Mouse (Mus musculus): ENCODE results near the gene Tmem8b.
A peak's percentile ranks its signal among the peaks of the same experiment; 100 is the strongest.

Tmem8b gene

DNA sequence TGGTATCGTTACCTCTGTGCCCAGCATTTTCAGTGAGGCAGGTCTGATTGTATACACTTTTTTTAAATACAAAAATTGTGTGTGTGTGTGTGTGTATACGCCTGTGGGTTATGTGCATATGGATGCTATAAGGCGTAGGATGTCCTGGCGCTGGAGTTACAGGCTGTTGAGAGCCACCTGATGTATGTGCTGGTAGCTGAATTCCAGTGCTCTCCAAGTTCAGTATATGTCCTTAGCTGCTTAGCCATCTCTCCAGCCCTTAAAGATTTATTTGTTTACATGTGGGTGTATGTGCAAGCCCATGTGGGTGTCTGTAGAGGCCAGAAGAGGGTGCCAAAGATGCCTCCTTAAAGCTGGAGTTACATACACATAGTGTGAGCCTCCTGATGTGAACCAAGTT is 11.6 kb upstream of the Tmem8b start:
- no peak for DNase-seq

DNA sequence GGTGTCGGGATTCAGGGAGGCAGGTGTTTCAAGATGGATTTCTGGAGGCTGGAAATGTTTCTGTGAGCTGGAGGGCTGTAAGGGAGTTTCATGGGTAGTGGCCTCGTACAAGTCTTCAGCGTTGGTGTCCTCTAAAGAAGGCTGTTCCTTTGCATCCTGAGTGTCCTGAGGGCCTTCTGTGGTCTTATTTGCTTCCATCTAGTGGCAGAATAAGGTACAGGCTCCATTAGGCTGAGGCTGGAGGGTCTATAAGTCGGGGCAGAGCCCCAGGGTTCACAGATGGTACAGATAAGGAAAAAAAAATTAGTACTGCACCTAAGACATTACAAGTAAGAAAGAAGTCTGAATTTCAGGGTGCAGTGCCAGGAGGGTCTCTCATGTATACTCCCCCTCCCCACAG is 2.4 kb upstream of the Tmem8b start:
- peak; percentile 40 for DNase-seq

DNA sequence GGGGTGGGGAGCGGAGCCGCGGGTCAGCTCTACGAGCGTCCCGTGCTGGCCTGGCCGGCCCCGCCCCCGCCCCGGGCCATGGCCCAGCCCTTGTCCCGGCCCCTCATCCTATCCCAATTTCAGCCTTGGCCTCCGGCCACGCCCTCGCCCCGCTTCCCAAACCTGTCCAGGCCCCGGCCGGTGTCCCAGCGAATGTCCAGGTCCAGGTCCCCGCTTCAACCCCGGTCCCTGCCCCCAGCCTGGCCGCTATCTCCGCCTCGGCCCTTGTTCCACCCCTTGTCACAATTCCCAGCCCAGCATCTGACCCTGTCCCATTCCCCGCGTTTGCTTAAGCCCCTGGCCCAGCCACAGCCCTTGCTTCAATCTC is 640 bp downstream of the Tmem8b start:
- no peak for DNase-seq

DNA sequence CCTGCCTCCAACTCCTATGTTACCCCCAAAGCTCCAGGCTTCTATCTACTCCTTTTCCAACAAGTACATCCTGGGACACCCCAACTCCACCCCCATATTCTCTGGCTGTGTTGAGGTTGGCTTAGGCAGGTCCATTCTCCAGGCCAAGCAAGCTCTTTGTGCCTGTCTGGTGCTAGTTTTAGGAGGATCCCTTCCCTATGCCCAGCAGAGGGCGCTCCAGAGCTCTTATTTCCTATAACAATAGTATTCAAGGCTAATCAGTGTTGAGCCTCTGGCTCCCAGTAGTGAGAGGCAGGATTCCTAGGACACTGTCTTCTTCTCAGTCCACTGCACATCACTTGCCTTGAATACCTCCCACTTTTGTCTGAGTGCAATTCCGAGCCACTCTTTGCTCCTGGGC is 3.3 kb downstream of the Tmem8b start:
- DNase-seq, result peak; percentile 91

DNA sequence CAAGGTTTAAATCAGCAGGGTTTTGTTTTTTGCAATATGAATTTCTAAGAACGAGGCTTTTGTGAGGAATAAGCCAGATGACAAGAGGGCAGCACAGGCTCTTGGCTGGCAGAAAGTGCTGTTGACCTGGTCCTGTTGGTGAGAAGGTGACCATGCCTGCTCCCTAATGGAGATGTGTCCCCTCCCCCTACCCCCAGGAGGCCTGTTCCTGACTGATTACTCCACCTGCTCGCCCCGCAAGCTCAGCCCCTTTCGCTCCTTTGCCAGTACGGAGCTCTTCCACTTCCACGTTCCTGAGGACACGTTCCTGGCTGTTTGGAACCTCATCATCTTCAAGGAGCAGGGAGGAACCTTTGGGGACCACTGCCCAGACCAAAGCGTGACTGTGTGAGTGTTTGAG is 4.9 kb downstream of the Tmem8b start:
- no peak for DNase-seq

DNA sequence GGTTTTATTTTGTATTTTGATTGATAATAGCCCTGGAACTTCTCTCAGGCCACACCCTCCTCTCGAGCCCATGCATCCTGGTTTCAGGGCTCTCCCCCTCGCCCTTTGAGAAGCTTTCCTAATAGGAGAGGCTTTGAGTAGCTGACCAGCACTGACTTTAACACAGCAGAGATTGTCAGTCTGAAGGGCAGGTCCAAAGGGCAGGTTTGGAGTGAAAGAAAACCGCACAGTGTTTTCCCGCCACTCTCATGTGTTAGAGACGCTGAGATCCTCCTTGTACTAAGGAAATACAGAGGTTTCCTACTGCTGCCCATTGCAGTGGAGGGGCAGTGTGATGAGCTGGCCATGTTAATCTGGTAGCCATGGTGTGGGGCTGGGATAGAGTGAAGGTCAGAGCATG is 6.2 kb downstream of the Tmem8b start:
- DNase-seq, result no peak

DNA sequence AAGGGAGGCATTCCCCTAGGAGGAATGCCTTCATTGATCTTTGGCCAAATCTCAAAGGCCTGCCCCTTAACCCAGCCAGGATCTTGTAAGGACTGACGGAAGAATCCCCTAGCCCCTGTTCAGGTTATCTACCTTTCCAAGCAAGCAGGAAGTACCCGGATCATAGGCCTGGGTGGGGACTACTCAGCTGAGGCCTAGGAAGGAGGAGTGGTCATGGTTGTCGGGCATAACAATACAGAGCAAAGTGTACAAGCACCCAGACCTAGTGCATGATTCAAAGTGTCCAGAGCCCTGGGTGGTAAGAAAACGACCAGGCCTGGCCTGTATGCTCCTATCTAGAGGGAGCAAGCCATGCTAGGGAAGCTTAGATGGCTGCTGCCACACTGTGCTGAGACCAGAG is 6.8 kb downstream of the Tmem8b start:
- no peak for DNase-seq

DNA sequence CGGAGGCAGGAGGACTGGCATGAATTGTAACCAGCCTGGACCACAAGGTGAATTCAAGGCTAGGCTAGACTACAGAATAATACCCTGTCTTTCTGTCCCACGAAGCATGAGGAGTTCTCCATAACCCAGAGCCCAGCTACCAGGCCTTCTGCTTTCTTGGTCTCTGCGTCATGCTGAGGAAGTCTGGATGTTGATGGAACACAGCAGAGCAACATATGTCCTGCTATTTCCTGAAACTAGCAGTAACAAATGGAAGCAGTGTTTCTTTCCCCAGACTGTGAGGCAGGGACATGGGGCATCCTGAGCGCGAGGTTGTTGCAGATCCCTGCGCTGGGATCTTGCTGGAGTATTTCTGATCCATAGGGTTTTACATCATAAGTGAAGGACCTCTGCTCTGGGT is 9.8 kb downstream of the Tmem8b start:
- no peak for DNase-seq

DNA sequence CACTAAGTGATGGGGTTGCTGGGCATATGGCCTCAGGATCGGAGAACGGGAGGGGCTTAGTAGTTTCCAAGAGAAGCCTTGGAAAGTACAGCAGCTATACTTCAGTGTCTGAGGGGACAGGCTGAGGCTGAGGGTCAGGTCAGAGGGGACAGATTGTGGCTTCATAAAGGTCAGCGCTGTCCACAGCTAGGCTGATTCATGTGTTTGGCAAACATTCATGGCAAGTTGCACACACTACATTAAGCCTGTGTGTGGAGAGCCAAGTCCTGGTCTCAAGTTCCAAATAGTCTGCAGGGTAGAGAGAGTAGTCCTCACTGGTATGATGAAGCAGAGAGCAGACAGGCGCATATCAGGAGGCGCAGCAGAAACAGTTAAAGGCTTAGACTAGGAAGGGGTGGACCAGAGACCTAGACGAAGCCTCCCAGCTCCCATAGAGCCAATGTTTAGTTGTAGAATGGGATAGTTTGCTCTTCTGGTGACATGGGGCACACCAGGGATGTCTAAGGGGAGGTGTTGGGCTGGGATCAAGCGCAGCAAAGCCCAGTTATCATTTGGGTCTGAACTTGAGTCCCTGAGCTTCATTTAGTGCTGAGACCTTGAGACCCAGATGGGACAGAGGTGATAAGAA is 10.8 kb downstream of the Tmem8b start:
- DNase-seq, result peak; percentile 71

DNA sequence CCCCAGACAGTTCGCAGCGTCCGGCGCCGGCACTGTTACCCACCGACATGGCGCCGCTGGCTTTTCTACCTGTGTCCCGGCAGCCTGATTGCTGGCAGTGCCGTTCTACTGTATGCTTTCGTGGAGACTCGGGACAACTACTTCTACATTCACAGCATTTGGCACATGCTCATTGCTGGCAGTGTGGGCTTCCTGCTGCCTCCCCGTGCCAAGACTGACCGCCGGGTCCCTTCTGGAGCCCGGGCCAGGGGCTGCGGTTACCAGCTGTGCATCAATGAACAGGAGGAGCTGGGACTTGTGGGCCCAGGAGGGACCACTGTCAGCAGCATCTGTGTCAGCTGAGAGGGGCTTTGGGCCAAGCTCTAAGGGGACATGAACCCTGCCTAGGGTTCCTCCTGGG is 21.2 kb downstream of the Tmem8b start:
- no peak for DNase-seq

DNA sequence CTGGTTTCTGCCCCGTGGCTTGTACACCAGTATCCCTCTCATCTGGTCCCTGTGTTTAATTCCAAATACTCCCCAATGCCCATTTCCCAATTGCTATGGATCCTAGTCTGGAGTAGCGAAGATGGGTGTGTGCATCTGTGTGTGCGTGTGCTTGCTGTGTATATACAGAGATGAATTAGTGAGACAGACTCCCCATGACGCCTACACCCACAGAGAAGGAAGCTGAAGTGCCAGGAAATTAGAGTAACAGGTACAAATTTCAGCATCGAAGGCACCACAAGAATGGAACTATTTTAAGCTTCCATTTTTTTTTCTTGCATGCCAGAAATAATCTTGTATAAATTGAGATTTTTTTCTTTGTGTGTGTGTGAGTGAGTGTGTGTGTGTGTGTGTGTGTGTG is 22.3 kb downstream of the Tmem8b start:
- no peak for DNase-seq

DNA sequence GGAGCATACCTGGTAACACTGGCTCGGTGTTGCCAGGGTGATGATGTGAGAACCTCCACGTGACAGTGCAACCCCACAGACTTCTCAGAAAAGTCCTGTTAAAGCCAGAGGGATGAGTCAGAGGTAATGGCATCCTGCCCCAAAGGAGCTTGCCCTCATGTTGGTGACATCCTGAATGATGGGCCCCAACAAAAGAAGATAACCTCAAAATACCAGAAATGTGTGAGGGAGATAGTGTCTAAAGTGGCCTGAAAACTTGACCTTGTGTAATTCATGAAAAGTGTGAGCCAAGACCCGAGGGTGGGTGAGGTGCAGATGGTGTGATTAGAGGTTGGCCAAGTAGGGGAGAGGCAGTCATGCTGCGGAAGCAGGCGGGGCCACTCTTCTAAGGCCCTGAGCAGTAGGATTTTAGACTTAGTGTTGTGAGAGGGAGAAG is 25.1 kb downstream of the Tmem8b start:
- DNase-seq, result no peak

DNA sequence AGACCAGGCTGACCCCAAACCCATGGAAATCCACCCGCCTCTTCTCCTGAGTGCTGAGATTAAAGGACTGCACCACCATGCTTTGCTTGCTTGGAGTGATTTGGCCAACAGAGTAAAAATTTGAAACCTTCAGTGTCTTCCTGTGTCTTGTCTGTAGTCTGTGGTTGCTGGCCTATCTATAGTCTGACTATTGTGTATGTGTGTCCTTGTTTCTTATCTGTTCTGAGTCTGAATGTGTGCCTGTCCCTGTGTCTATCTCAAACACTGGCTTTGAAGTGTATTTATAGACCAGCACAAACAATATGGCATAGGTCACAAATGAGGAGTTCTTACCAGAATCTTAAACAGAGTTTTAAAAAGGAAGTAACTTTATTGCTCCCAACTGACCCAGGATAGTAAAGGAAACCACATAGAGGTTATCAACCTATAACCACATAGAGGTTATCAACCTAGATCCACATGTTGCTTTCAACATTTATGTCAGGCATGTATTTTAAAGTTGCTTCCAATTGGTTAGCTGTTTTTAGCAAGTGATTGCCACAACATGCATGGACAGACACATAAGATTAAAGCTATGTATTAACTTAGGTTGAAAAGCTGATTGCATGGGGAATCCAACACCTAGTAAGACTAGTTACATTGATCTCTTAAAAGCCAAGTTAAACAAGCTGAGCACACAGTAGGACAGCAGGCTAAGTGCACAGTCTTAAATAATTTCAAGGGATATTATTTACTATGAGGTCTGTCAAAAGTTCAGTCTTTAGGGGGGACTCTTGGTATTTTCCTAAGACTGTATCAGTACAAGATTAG is 25.9 kb downstream of the Tmem8b start:
- DNase-seq, result no peak

DNA sequence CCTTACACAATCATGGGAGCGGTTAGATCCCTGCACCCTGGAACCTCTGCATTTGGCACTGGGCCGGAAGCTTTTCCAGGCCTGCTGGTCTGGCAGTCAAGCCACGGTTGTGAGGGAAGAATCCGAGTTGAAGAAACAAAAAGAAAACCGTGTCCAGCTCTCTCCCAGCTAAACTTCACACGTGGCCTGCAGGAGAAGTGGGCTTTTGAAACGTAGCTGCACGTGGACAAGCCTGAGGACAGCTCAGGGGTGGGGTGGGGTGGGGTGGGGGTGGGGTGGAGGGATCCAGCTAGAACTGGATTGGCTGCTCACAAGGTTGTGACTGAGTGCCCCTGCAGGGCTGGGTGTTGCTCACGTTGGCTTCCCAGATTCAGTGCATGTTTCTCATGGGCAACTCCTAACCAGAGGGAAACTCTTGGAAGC is 26.5 kb downstream of the Tmem8b start:
- DNase-seq, result peak; percentile 56

DNA sequence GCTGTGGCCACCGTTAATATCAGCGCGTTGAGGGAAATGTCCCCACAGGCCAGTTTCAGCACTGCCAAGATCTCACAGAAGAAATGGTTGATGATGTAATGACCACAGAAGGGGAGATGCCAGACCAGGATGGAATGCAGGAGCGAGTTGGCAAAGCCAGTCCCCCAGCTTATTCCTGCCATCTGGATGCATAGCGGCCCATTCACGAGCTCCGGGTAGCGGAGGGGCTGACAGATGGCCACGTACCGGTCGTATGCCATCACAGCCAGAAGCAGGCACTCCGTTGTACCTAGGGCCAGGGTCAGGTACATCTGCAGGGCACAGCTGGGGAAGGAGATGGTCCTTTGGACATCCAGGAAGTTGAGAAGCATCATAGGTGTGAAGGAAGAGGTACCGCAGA is 27.8 kb downstream of the Tmem8b start:
- no peak for DNase-seq

DNA sequence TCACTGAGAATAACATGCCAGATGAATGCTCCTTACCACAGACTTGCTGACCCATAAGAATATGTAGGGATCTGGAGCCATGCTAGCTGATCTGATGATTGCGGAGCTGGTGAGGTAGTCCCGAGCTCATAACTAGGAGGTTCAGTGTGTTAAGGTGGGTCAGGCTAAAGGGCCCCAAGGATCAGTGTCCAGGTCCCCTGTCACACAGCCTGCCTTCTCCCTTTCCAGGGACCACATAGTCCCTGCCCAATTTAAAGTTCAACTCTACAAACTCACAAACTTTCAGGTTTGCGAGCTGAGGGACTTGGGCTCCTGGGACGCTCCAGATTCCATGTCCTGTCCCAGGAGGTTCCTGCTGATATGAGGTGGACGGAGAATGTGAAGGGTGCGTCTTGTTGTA is 31.9 kb downstream of the Tmem8b start, which contains the start of gene Olfr70:
Gene Olfr70, minus strand, starts transcription at position 101 of the 400 bp plus-strand sequence.
- no peak for DNase-seq

DNA sequence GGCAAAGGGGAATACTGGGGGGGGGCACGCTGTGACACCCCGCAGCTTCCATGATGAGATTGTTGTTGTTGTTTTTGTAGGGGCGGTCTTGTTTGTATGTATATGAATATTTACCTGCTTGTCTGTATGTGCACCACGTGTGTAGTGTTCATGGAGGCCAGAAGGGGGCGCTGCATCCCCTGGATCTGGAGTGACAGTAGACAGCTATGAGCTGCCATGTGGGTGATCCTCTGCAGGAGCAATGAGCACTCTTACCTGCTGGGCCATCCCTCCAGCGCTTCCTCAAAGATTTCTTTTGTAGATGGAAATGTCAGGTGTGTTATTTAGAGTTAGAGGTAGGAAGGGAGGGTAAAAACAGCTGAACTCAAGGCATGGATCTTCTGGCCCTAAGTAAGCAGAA is 34.7 kb downstream of the Tmem8b start:
- no peak for DNase-seq

DNA sequence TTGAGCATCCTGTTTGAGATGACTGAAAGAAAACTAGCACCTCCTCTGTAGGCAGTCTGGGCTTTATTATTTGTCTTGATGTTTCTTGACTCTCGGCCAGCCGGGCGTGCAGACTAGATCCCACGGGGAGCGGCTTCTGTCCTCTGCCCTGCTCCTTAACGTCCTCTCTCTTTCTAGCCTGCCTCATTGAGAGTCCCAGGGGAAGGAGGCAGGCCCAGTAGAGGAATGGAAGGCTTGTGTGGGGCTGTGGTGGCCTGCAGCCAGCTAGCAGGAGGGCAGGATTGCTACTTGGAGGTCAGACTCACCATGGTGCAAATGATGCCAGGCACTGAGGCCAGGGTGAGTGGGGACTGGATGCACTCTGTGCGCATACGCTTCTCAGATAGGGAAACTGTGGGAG is 35.1 kb downstream of the Tmem8b start:
- DNase-seq, result peak; percentile 76

DNA sequence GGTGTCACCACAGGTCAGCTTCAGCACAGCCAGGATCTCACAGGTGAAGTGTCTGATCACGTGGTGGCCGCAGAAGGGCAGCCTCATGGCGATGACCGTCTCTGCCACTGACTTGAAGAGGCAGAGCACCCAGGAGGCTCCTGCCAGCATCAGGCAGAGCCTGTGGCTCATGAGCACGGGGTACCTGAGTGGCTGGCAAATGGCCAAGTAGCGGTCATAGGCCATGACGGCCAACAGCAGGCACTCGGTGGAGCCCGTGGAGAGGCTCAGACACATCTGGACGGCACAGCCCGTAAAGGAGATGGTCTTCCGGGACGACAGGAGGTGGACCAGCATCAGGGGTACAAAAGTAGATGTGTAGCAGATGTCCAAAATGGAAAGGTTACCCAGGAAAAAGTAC is 37.2 kb downstream of the Tmem8b start:
- DNase-seq, result no peak

DNA sequence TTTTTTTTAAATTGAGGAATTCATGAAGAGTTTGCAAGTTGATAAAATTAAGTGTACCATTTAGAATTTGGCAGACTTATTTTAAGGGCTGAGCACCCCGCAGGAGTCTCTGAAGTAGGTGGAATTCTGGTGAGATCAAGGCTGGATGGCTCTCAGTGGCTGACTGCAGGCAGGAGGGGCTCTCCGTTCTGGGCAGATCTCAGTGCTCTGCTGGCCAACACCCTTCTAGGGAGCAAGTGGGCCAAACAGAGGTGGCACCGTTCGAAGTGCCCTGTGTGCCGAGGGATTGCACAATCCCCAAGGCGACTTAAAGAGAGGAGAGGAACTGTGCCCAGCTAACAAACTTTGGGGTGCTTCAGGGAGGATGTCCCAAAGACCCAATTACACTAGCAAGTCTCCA is 41.1 kb downstream of the Tmem8b start, which contains the start of gene Olfr71:
Gene Olfr71, minus strand, starts transcription at position 387 of the 400 bp plus-strand sequence.
- no peak for DNase-seq

DNA sequence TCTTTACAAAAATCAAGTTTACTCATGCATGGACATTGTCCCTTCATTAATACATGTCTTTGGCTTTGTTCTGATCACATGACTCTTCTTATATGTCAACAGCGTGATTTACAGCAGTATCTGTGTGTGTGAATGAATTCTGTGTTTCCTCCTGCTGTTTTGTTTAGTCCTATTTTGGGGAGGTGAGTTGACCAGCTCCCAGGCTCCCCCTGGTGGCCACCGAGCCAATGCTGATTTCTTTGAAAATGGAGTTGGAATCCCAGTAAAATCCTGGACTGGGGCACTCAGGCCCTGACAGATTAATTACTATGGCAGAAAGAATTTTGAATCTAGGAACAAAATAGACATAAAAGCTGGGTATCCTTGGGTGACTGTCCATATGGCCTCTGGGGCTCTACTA is 43.0 kb downstream of the Tmem8b start:
- DNase-seq, result peak; percentile 85

DNA sequence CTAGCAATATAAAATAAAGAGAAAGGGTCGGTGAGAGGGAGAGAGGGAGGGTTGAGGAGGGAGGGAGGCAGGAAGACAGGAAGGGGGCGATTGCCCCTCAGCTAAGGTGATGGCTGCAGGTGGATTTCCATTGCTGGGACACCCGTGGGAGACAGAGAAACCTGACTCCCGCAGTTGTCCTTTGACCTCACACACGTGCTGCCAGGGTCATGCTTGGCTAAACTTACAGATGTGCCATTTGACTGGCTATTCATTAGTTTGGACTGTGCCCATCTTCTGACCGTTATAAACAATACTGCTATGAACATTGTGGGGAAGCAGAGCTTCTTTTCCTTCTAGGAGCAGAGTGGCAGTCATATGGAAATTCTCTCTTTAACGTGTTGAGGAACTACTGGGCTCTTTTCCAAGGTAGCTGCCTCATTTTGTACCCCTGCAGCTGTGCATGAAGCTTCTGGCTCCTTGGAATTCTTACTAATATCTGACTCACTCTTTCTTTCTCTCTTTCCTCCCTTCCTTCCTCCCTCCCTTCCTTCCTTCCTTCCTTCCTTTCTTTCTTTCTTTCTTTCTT is 45.0 kb downstream of the Tmem8b start:
- no peak for DNase-seq

DNA sequence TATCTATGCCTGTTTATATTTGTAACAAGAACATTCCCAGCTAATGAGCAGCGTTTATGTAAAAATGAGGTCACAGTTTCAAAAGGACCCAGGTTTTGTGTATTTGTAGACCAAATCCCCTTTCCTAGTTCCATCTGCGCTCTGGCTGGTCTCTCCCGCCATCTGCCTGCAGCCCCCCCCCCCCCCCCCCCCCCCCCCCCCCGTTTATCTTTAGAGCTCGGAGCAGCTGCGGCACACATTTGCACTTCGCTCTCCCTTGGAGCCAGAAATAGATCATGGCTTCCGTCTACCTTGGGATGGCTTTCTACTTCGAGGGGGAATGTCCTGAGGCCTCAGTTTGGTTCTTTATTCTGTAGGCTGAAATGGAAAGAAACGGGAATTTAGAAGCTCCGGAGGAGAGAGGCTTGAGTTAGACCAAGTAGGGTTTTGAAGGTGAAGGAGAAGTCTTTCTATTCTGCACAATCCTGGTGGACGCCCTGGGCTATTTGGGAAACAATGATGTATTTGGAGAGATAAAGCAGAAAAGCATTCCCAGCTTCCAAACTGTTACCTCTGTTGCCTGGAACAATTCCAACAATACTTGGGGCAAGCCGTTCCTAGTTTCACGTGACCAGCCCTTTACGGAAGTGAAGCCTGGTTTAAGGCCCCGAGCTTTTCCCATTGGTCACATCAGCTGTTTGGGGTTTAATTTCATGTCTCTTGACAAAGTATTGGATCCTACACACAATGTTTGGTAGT is 51.9 kb downstream of the Tmem8b start:
- no peak for DNase-seq

DNA sequence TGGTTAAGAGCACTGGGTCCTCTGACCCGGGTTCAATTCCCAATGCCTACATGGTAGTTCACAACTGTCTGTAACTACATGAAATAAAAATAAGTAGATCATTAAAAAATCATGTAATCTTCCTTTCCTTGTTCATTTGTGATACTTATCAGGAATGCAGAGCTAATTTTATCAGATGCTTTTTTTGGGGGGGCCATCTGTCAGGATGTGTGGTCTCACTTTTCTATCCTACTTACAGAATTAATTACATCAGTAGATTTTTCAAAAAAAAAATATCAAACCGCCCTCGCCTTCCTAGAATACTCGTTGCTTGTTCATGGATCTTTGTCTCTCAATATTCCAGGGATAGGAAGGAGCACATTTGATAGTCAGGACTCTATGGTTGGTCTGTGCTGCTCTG is 53.4 kb downstream of the Tmem8b start:
- no peak for DNase-seq
